Mouse (Mus musculus) CD4-positive naive resting alpha-beta T cell, adult 76 days (primary cell): ENCODE results near the gene Cpne2. TPM values are rescaled to one million over a fixed set of nuclear protein-coding genes. Genes with fewer than 3 reads are reported as not detected.

ENCODE experiments used
- total RNA-seq: library from RNA; stranded (reverse); gene quantifications from one replicate; pipeline ENCODE4 v1.2.4, GENCODE M21; 2023

Cpne2 gene
- total RNA-seq, result 1.1 TPM

GRCm38 (mm10) chr8:94532873-94533671 is at the start of gene Cpne2:
Cpne2 (plus strand) TSS chr8:94532990.

DNA sequence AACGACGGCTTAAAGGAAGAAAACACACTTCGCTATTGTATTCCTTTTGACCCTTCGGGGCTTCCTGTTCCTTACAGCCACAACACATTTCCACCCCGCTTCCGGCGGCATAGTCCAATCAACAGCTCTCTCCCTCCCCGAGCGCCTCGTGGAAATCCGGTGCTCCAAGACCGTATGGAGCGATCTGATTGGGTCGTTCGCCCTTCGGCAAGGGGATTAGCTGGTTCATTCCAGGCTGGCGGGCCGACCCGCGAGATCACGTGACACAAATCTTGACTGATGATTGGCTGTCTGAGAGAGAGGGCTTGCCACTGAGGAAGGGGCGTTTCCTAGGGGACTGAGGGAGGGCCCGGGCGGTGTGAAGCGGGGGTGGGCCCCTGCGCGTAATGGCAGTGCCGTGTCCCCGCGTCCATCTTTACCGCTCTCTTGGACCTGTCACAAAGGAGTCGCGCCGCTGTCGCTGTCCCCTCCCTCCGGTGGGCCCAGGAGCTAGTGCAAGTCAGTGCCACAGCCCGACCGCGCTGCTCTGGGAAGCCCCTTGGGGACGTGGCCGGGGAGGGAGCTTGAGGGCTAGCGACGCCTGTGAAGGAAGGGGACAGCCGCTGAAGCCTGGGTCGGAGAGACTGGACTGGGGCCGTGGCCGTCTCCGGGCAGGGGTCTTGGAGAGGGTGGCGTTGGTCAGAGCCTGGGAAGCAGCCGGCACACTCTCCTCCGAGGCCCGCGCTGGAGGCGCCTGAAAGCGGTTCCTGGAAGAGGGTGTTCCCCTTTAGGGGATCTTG is 69.0 kb downstream of the Cpne2 start, which contains the start of the genes Rspry1 and Fam192a:
Rspry1 (plus strand) TSS at position 331 of the 779 bp plus-strand sequence.
Fam192a (minus strand) TSS at position 391 of the 779 bp plus-strand sequence.

Other genes with a start within 250 kb of the Cpne2 start
- gene Slc12a3, start 203.8 kb upstream of the Cpne2 start, total RNA-seq, result 0.26 TPM
- gene Herpud1, start 146.6 kb upstream of the Cpne2 start, total RNA-seq, result 183 TPM
- gene Nlrc5, start 98.6 kb upstream of the Cpne2 start, total RNA-seq, result 342 TPM
- gene Rspry1, start 68.9 kb downstream of the Cpne2 start, total RNA-seq, result 28.3 TPM
- gene Fam192a, start 69.0 kb downstream of the Cpne2 start, total RNA-seq, result 24.7 TPM
- 143 TPM for gene Arl2bp, start 133.6 kb downstream of the Cpne2 start, total RNA-seq
- gene Pllp, start 163.3 kb downstream of the Cpne2 start, total RNA-seq, result not detected
- gene Ccl22, start 212.6 kb downstream of the Cpne2 start, total RNA-seq, result not detected
- not detected for gene Cx3cl1, start 239.0 kb downstream of the Cpne2 start, total RNA-seq